Mouse (Mus musculus) 3T3-L1 (cell line): Measurements from ENCODE around the gene Bfsp2.

ENCODE experiments used
- DNase-seq: peaks from one replicate; pipeline ENCODE4 v3.0.0-alpha.2; 2015; ENCODE audit warnings: low read depth, low spot score

Bfsp2 gene

DNA sequence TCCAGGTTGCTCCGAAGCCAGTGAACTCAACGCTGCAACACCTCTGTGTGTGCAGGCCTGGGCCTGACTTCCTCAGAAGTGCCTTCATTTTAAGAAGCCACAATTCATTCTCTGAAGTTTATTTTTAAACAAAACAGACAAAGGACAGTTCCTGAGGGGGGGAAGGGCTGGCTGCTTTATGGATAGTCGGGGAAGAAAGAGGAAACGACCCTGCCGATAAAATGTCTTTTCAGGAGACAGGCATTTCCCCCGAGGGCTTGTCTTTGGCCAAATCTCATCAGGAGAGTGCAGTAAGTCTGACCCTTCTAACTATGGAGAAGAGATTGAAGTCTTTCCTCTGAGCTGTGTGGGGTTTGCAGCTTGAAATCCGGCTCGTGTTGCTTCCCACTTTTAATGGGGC, 5.4 kb upstream of the Bfsp2 start:
- DNase-seq: no peak

DNA sequence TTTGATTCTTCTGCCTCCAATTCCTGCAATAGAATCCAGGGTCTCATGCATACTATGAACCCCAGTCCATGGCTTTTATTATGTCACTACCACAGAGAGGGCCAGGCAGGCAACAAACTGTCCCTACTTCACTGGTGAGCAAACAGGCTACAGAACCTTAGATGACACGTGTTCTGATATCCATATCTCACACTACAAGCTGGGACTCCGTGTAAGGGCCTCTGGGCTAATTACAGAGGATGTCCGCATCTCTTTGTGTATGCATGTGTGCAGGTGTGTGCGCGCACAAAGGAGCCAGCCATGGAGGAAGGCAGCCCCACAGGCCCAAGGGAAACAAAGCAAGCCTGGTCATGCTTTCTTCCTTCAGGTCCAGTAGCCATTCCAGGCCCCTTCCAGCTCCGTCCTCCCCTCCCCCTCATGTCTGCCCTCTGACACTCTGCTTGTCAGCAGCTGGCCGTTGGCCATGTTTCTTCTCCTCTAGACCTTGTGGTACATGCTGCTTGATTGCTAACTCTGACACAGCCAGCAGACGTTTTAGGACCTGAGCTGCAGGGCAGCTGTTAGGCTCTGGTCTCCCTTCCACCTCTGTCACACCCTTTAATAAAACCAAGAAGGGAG, 492 bp upstream of the Bfsp2 start:
- peak; percentile 33 for DNase-seq

DNA sequence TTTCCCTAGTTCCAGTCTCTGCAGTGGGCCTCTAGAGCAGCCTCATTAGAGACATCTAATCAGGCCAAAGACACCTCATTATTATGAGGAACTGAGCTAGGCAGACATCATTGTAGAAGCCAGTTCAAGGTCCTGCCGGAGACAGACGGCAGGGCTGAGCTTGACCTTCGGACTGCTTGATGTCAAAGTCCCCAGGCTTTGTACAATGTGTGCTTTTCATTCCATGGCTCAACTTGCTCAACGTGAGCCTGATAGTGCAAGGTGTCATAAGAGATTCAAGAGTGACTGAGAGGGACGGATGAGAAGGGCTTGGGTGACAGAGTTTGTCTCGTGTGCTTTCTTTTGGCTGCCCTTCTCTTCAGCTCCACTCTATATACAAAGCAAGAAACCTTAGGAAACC, 4.8 kb downstream of the Bfsp2 start:
- DNase-seq: no peak

DNA sequence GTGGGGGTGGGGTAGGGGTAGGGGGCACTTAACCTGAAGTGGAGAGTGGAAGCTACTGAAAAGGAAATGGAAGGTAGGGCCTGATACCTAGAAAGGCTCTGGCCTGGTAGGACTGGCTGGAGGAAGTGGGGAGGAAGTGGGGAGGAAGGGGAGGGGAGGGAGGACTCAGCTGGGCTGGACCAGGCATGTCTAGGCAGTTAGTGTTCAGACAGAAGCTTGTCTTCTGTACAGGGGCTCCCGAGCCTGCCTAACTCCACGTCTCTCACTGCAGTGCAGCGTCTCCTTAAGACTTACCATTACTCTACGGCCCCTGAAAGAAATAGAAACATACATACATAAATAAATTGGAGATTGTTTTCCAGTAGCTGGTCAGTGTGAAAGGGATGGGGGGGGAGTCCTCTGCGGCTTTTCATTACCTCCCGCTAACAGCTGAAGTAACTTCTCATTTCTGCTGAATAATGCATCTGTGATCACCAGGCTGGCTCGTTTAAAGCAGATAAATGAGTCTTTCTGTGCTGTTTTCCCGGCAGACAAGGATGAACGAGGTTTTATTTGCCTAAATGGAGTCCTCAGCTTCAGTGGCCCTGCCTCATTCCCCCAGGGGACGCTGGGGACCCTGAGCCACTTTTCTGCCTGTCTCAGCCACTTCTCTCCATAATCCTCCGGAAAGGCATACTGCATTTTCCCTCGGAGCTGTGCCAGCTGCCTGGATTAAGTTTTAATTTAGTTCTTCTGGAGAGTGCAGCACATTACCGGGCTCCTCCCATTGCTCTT, 6.1 kb downstream of the Bfsp2 start:
- no peak for DNase-seq

DNA sequence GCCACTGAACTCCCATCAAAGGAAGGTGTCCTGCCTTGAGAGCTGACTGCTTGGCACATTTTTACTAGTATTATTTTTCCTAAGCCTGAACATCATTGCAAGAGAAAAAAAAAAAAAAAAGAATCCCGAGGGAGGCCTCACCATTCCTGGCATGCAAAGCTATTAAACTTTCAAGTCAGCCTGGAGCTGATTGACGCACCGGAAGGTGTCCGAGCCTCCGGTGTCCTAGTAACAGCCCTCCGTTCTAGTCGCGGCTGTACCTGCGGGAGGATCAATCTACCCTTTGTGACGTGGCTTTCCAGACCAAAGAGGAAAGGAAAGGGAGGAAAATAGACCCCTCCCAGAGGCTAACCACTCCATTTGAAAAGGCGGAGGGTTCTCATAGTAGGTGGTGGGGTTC, 8.4 kb downstream of the Bfsp2 start:
- no peak for DNase-seq

DNA sequence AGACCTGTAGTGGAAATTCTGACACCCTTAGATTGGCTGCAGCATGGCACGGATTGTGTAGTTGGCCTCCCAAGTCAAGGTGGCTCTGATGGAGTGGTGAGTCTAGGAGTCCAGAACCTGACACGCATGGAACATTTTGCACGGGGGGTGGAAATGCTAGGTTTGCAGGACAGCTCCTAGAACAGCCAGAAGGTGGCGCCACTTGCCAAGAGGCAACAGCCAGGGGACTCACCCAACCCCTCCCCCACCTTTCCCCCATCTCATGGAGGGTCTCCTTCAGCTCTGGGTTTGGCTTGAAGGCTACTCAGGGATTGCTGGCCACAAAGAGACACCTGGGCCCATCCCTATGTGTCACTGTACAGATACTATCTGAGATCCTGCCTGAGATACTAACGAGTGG, 10.7 kb downstream of the Bfsp2 start:
- DNase-seq: no peak

DNA sequence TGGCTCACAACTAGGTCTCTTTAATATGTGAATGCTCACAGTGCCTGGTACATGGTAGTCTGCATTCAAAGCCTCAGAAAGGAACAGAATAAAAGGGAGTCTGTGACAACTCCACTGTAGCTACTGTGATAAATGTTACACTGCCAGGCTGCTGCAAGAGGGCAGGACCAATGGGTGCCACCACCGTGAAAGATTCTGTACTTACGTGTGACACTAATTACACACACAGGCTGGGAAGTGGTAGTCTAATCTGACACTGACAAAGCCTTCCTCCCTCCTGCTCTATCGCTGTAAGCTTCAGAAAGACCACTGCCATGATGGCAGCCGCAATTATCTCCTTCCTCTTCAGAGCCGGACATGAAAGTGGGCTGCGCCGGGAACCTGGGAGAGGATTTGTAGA, 11.3 kb downstream of the Bfsp2 start:
- no peak for DNase-seq

DNA sequence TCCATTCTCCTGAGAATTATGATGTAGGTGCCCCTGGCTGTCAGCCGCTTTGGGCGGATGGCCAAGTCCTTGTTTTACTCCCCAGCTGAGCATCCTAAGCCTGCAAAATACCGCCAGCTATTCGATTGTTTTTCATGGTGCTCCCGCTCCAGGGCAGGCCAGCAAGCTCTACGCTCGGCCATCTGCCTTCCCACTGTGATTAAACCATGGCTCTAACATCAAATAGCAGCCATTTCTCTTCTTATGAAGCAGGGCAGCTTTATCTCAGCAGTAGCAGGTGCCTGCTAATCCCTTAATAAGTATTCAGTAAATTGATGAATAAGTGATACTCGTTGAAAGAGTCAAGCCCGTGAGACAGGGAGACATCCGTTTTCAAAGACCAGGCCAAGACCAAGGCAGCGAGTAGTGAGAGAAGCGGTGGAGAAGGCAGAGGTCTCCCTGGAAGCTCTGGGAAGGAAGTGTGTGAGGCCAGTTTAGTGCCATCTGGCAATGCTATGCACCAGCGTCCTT, 14.5 kb downstream of the Bfsp2 start:
- DNase-seq: no peak

DNA sequence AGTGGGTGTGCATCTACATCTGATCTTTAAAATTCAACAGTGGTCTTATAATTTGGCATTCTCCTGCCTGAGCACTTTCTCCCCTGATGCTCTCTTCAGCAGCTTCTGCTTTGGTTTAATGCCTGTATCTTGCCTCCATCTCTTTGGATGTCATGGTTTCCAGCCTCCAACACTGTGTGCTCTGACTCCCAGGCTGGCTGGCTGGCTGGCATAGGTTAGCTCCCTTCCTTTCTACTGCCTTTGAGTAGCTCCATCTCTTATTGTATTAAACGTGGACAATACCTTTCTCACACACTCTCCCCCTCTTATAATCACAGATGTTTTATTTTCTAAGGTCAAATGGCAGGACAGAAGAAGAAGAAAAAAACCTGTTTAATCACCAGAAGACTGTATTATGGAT, 14.9 kb downstream of the Bfsp2 start:
- no peak for DNase-seq

DNA sequence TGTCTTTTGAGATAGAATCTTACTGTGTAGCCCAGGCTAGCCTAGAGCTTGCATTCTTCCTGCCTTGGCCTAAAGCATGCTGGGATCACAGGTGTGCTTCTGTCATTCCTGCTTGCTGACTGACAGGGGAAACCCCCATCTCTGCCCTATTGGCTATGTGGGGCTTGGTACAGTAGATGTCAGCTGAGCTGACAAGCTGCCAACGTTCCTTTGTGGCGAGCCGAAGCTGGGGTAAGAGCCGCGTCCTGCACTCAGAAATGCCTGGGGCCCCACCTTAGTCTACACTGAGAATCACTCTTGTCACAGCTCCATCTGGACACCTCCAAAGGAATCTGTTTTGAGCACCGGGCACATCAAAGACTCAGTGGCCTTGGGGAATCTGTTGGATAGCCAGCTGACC, 16.4 kb downstream of the Bfsp2 start:
- DNase-seq: no peak

DNA sequence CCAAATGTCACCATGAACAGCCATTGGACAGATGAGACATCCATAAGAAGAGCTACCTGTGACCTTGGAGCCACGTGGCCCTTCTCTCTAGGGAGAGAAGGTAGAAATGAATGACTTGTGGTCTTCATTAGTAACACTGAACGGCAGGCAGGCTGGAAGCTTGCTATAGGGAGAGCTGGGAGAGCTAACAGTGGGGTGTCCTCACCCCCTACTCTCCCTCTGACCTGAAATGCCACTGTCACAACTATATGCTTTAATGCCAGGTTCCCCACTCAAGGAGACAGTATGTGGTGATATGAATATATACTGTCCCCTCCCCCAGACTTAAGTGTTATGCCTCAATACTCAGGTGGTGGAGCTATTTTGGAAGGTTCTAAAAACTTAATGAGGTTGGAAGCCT, 20.4 kb downstream of the Bfsp2 start:
- no peak for DNase-seq

DNA sequence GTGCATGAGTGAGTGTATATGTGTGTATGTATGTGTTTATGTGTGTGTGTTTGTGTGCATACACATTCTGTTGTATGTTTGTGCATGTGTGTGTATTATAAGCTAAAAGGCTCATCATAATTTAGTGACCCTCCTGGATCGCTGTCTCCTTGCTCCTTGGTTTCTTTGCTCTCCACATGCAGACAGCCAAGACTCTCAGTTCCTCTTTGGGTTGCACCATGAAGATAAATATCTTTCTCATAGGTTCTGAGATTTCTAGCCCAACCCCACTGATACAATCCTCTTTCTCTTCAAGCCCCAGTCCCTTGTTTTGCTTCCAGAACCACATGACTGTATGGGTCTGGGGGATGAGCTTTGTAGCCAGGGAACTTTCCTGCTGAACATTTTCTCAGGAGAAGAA, 20.9 kb downstream of the Bfsp2 start:
- no peak for DNase-seq

DNA sequence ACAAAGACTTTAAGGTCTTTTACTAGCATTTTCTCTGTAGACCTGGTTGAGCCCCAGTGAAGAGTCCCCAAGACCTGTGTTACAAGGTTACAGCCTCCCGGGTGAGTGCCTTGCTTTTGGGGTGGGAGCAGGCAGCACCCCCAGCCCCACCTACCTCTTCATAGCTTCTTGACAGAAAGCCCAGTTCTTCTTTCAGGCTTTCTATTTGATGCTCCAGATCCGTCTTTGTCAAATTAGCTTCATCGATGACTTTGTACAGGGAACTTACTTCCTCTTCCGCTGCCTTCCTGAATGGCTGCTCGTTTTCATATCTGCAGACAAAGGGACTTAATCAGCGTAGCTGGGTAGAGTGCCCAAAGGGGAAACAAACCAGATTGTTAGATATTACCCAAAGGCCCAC, 30.6 kb downstream of the Bfsp2 start:
- no peak for DNase-seq

DNA sequence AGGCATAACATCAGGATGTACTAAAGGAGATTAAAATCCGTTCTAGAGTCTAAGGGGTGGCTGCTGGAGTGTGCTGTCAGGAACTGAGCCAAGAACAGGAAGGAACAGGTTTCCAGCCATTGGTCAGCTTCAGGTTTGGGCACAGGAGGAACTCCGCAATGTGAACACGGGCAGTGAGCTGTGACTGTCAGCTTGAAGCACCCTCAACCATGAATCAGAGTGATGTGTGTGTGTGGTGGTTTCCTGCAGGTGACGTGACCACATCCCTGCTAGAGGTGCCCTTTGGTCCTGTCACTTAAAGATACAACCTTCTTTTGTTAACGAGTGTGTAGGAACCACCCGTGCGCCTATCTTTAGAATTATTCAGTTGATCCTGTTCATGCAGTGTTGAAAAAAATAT, 31.1 kb downstream of the Bfsp2 start:
- no peak for DNase-seq

DNA sequence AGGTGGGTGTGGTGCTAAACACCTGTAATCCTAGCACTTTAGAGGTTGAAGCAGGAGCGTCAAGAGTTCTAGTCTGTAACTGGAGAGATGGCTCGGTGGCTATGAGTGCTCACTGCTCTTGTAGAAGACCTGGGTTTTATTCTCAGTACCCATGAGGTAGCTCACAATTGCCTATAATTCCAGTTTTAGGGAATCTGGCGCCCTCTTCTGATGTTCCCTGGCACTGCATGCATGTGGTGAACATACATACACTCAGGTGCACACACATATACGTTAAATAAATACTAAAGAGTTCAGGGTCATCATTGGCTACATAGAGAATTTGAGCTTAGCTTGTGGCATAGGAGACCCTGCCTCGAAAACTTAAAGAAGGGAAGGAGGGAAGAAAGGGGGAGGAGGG, 35.6 kb downstream of the Bfsp2 start:
- DNase-seq: no peak

DNA sequence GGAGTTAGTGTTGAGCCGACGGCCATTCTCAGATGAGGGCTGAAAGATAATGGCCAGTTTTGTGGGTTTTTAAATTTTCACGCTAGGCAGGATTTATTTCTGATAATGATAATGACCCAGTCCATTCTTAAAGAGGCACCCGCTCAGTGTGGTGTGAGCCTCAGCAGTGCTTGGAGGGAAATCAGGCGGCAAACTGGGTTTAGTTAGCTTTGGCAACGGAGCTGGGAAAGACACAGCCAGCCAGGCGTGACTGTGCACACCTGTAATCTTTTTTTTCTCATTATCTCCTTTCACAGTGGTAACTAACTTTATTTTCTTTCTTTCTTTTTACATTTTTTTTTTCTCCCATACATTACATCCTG, 36.4 kb downstream of the Bfsp2 start:
- no peak for DNase-seq

DNA sequence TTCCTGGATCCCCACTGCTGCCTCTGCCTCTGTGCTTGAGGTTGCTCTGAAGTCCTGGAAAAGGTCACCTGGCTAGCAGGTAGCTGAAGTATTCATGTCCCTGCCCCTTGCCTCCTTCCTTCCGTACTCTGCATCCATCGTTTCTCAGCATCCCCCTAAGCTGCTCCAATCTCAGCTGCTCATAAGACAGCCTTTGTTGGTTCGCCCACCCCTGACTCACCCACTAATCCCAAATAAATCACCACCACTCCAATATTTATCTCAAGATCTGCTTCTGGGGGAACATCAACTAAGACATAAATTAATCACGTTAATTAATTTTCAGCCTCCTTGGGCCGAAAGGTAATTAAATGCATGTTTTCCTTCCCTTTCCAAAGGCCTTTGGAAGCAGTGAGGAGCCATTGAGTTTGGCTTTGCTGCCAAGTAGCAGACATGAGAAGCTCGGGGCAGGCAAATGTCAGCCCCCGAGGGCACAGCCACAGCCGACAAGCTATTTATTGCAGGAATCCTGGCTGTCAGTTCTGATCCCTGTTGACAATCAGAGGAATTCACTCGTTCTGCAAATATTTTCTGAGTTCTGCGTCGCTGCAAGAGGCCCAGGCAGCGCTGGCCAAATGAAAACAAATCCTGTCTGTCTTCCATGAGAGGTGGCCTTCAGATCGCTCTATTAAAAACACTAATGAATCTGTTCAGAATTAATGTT, 36.9 kb downstream of the Bfsp2 start:
- peak; percentile 42 for DNase-seq

DNA sequence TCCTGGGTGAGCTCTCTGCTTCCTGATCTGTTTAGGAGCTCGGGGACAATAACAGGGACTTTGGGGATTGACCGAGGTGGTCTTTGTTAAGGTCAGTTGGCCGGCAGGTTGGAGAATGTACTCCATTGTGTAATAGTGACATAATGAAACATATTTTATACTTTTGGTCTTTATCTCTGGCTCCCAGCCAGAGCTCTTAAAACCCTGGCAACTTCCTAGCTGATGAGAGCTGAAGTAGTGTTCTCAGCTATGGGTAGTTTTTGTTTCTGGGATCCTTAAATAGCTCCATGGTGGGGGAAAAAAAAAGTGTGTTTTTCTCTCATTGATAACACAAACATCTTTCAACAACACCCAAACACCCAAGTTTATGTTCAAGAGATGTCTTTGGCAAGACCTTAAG, 39.6 kb downstream of the Bfsp2 start:
- DNase-seq: no peak

DNA sequence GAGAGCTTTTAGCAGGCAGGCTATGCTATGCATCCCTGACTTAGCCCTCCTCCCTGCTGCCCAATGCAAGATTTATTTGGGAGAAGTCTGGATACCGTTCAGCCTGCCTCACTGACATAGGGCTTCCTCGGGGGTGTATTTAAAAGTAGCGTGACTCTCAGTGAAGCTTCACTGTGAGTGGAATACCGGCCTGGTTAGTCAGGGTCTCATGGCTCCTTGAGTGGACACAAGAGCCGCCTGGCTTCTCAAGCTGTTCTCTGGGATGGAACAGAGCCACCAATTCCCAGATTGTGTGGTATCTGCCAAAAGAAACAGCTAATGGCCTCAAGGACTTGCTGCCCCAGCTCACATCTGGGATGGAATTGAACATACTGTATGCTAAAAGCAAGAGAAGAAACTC, 43.1 kb downstream of the Bfsp2 start:
- peak; percentile 34 for DNase-seq

DNA sequence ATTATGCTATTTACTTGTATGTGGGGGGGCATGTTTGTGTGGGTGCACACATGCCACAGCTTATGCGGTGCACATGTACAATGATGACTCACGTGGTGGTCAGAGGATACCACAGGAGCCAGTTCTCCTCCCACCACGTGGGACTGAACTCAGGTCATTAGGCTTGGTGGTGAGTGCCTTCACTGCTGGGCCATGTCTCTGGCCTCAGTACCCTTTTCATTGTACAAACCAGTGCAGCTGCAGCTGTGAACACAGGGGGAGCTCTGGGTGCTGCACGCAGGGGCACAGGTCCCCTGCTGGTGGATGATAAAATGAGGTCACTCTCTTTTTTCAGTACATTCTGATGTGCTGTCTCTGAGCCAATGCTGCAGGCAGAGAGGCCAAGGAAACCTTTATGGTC, 46.1 kb downstream of the Bfsp2 start:
- peak; percentile 63 for DNase-seq

DNA sequence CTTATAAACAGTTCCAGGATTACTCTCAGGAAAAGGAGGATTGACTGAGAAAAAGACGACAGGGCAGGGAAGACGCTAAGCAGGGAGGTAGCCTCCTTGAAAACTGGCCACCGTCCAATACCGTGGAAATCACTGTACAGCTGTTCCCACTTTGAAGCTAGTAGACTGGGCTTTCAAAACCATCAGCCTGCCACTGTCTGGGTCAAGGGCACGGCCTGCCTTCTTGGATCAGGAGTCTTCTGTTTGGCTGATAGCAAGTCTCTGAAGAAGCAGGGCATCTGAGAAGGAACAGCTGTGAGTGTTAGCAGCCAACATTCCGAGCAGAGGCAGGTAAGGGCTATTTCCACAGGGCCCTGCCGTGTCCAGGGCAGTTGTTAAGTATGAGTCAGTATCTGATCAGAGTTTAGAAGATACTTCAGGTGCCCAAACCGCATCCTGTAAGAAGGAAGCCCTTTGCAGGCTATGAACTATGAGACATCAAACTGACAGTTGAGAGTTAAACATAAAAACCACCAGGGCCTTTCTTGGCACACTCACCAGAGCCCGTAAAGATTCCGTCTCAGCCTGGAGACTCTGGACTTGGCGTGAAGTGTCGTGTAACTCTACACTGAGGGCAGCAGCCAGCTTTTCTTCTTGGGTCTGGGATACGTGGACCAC, 48.0 kb downstream of the Bfsp2 start:
- peak; percentile 82 for DNase-seq

DNA sequence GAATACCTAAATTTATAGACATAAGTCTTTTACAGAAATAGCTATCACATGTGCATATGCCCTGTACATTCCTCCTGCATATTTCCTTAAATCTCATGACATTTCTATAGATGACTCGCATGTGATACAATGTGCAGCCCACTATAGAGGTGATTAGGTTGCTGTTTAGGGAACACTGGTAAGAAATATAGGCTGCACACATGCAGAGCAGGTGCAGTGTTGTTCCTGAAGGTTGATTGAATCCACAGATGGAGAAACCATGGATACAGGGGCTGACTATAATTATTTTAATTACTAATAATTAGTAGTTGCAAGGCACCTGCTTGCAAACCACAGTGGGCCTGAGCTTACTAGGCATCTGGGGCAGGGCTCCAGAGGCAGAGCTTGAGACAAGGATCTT, 48.5 kb downstream of the Bfsp2 start:
- peak; percentile 11 for DNase-seq
